ENCODE assay signal across 9 mouse cellular contexts in the genomic region with DNA sequence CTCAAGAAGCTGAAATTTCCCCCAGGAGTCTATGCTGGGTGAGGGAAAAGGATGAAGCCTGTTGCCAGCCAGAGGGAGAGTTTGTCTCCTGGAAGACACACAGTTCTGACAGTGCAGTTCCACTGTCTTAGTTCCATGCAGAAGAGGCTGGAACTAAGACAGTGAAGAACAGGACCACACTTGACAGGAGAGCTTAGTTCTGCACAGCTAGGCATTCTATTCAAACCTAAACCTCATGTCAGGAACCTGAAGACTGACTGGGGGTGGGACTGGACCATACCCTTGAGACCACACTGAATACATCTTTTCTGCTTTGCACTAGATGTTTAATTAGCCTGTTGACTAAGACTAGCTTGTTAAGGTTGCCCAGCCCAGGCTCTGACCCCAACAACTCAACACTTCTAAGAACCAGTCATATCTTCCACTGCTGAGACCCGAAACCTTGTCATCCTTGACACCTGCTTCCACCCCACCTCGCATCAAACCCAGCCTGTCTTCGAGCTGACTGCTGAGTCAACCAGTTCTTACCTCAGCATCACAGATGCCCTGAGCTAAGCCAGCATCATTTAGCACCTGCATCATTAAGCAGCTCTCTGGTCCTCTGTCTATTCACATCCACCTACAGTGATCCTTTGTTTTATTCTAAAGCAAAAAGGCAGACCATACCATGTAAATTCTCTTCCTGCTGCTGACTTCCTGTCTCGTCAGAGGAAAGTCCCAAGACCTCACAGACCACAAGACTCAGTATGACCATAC. TPM values are rescaled to one million over a fixed set of nuclear protein-coding genes. Genes with fewer than 3 reads are reported as not detected.
A peak's percentile ranks its signal among the peaks of the same experiment; 100 is the strongest.
DNase-seq lines count a peak whose midpoint lies in the region; ATAC-seq and TF ChIP-seq lines count a peak whose summit lies in the region.
"Had no signal": no experiment of that assay in that cellular context is flagged by ENCODE, and none has a peak within 500 bp of the region (broad histone marks: within the 10 kb centered on the region; RNA-seq: fewer than 3 reads in every experiment).

A gene (minus strand): TSS at position 644 of the 756 bp plus-strand sequence.

- no peaks in the 10 kb centered on the region for H3K9me3 ChIP-seq in stomach, postnatal 0 days (ENCODE audit: control insufficient read depth, low read length)

- intact Hi-C loops in heart, adult 2 months (cut with DNase I): no loop called here

- H3K27me3 ChIP-seq in heart, adult 2 months (ENCODE audit: control insufficient read depth, insufficient read depth, low read length): no peaks in the 10 kb centered on the region
- no peaks in the 10 kb centered on the region for H3K27me3 ChIP-seq in stomach, postnatal 0 days (ENCODE audit: control insufficient read depth, insufficient read depth, low read length)

- no peak for TF ChIP-seq CTCF in heart, adult 2 months (IDR thresholded peaks at IDR 0.05)
- no peak for TF ChIP-seq CTCF in stomach, postnatal 0 days (IDR thresholded peaks at IDR 0.05; ENCODE audit: low read depth)

- no peaks in the 10 kb centered on the region; the same call in 1 of the 2 replicates for H3K4me1 ChIP-seq in heart, adult 2 months (ENCODE audit: control insufficient read depth, insufficient read depth, low read length)
- H3K4me1 ChIP-seq in stomach, postnatal 0 days (replicated peaks; ENCODE audit: control insufficient read depth, insufficient read depth): peaks cover 5% of the 10 kb centered on the region; the same call in 1 of the 2 replicates

- peak; percentile 53 for ATAC-seq in inflammation-experienced regulatory T-cells, adult 6 months
- no peak for ATAC-seq in stomach, postnatal 0 days (ENCODE audit: low FRiP score, low TSS enrichment)

- no peaks in the 10 kb centered on the region for H3K36me3 ChIP-seq in heart, adult 2 months (ENCODE audit: control insufficient read depth, insufficient read depth, low read length)
- H3K36me3 ChIP-seq in stomach, postnatal 0 days (ENCODE audit: control insufficient read depth, insufficient read depth, low read length): no peaks in the 10 kb centered on the region

- DNase-seq in heart, adult 2 months: no peak
- no peak for DNase-seq in heart, adult 11 months
- no peak for DNase-seq in thymus, postnatal 0 days (ENCODE audit: low spot score)
- DNase-seq in thymus, adult 18-20 months: no peak
- no peak for DNase-seq in stomach, postnatal 0 days (ENCODE audit: low spot score)
- DNase-seq in frontal cortex, postnatal 14 days (ENCODE audit: low spot score in 2 of 2): no peak
- no peak for DNase-seq in right cerebral cortex, postnatal 4 days

- H3K79me2 ChIP-seq in heart, adult 2 months (replicated peaks; ENCODE audit: control insufficient read depth, insufficient read depth, low read length): no peaks in the 10 kb centered on the region

- no peak within 1 kb of the TSS for H3K4me2 ChIP-seq in stomach, postnatal 0 days (replicated peaks; ENCODE audit: low read depth)

- TF ChIP-seq POLR2A in heart, adult 2 months (IDR thresholded peaks at IDR 0.05; ENCODE audit: insufficient read depth, low read depth, low read length): no peak

- no peak for TF ChIP-seq EP300 in heart, adult 2 months (IDR thresholded peaks at IDR 0.05; ENCODE audit: insufficient read depth, low read depth, low read length)
- TF ChIP-seq EP300 in stomach, postnatal 0 days (optimal IDR thresholded peaks at IDR 0.05): no peak

- H3K4me3 ChIP-seq in heart, adult 2 months: no peak within 1 kb of the TSS
- H3K4me3 ChIP-seq in stomach, postnatal 0 days (ENCODE audit: low read depth, low read length): no peak within 1 kb of the TSS
- H3K4me3 ChIP-seq: erythroblast, embryonic 14.5 days had no signal

- no peak within 1 kb of the TSS for H3K9ac ChIP-seq in heart, adult 2 months (ENCODE audit: low read depth, low read length)
- H3K9ac ChIP-seq in stomach, postnatal 0 days (ENCODE audit: low read length): no peak within 1 kb of the TSS

- 65% methylated on average over 4 of the region's 4 CpGs for WGBS in heart, adult 2 months
- WGBS in stomach, postnatal 0 days: 64% methylated on average over 4 of the region's 4 CpGs

- H3K27ac ChIP-seq in heart, adult 2 months: no peak within 1 kb of the TSS
- no peak within 1 kb of the TSS for H3K27ac ChIP-seq in stomach, postnatal 0 days (replicated peaks)

RNA-seq across cellular contexts. Expression of the gene that starts here (rescaled TPM):
- total RNA-seq in heart, adult 2 months (2021): 100 to 1,000 TPM; 783 to 919 TPM
- 468 and 899 TPM in 2 replicates for polyA plus RNA-seq in heart, adult 2 months (2012; rRNA removed)
- 12.6 and 14.1 TPM in 2 replicates for polyA plus RNA-seq in thymus, postnatal 0 days (2015; fragmentation: Nextera tagmentation; extraction: Ambion mirVana)
- polyA plus RNA-seq in inflammation-experienced regulatory T-cells, adult 6 months (2017; shearing (Covaris generic)): 10 to 100 TPM; 25.8 to 50.3 (median 43.8) TPM
- polyA plus RNA-seq in stomach, postnatal 0 days (2015; fragmentation: Nextera tagmentation; extraction: Ambion mirVana): 25.6 and 29.8 TPM in 2 replicates
